Mouse (Mus musculus): Measurements from ENCODE around the gene Ets1. TPM values are rescaled to one million over a fixed set of nuclear protein-coding genes. Genes with fewer than 3 reads are reported as not detected.

The Ets1 gene
- total RNA-seq, 2 experiments from 2014 or later, result 19.0 to 20.1 TPM

- no peak for DNase-seq (ENCODE audit: low spot score in 2 of 2)
- intact Hi-C loops (cut with DNase I), result no loop called here
Measured at GRCm38 (mm10) chr9:32614191-32614590, 21.8 kb upstream of the Ets1 start.

- no peak for DNase-seq (ENCODE audit: low spot score in 2 of 2)
- intact Hi-C loops (cut with DNase I), result no loop called here
Measured at GRCm38 (mm10) chr9:32615461-32615860, 20.6 kb upstream of the Ets1 start.

- DNase-seq (ENCODE audit: low spot score in 2 of 2), result no peak
- intact Hi-C loops (cut with DNase I), result no loop called here
Measured at GRCm38 (mm10) chr9:32615986-32616385, 20.0 kb upstream of the Ets1 start.

- intact Hi-C loops (cut with DNase I), result no loop called here
- no peak for DNase-seq (ENCODE audit: low spot score in 2 of 2)
Measured at GRCm38 (mm10) chr9:32616516-32617429, 19.2 kb upstream of the Ets1 start.

- intact Hi-C loops (cut with DNase I), result no loop called here
- no peak for DNase-seq (ENCODE audit: low spot score in 2 of 2)
Measured at GRCm38 (mm10) chr9:32617430-32617768, 18.6 kb upstream of the Ets1 start.

- DNase-seq (ENCODE audit: low spot score in 2 of 2), result no peak
- intact Hi-C loops (cut with DNase I), result no loop called here
Measured at GRCm38 (mm10) chr9:32618544-32619120, 17.4 kb upstream of the Ets1 start.

GRCm38 (mm10) chr9:32619661-32620060, 16.4 kb upstream of the Ets1 start:
- peak; percentile 4 to 17 for DNase-seq (ENCODE audit: low spot score in 2 of 2)
- intact Hi-C loops (cut with DNase I), result no loop called here

- intact Hi-C loops (cut with DNase I), result no loop called here
- no peak for DNase-seq (ENCODE audit: low spot score in 2 of 2)
Measured at GRCm38 (mm10) chr9:32620446-32620845, 15.6 kb upstream of the Ets1 start.

GRCm38 (mm10) chr9:32629385-32629981, 6.5 kb upstream of the Ets1 start:
- no peak for DNase-seq (ENCODE audit: low spot score in 2 of 2)
- intact Hi-C loops (cut with DNase I), result no loop called here

- DNase-seq (ENCODE audit: low spot score in 2 of 2), result no peak
- intact Hi-C loops (cut with DNase I), result no loop called here
Measured at GRCm38 (mm10) chr9:32631341-32631740, 4.7 kb upstream of the Ets1 start.

GRCm38 (mm10) chr9:32632237-32632636, 3.8 kb upstream of the Ets1 start:
- intact Hi-C loops (cut with DNase I), result no loop called here
- DNase-seq (ENCODE audit: low spot score in 2 of 2), result no peak

GRCm38 (mm10) chr9:32644981-32645380, 9.0 kb downstream of the Ets1 start:
- no peak for DNase-seq (ENCODE audit: low spot score in 2 of 2)
- intact Hi-C loops (cut with DNase I), result no loop called here

- intact Hi-C loops (cut with DNase I), result no loop called here
- DNase-seq (ENCODE audit: low spot score in 2 of 2), result no peak
Measured at GRCm38 (mm10) chr9:32645475-32645874, 9.5 kb downstream of the Ets1 start.

- no peak for DNase-seq (ENCODE audit: low spot score in 2 of 2)
- intact Hi-C loops (cut with DNase I), result no loop called here
Measured at GRCm38 (mm10) chr9:32646539-32647258, 10.7 kb downstream of the Ets1 start.

GRCm38 (mm10) chr9:32647506-32648250, 11.7 kb downstream of the Ets1 start:
- DNase-seq (ENCODE audit: low spot score in 2 of 2), result no peak
- intact Hi-C loops (cut with DNase I), result no loop called here

GRCm38 (mm10) chr9:32648286-32648685, 12.3 kb downstream of the Ets1 start:
- intact Hi-C loops (cut with DNase I), result no loop called here
- no peak for DNase-seq (ENCODE audit: low spot score in 2 of 2)

GRCm38 (mm10) chr9:32650738-32651137, 14.7 kb downstream of the Ets1 start:
- DNase-seq (ENCODE audit: low spot score in 2 of 2), result no peak

GRCm38 (mm10) chr9:32652112-32652511, 16.1 kb downstream of the Ets1 start:
- no peak for DNase-seq (ENCODE audit: low spot score in 2 of 2)
- intact Hi-C loops (cut with DNase I), result no loop called here

More at GRCm38 (mm10) chr9:32650738-32651137, 14.7 kb downstream of the Ets1 start:
- intact Hi-C loops (cut with DNase I), result no loop called here

GRCm38 (mm10) chr9:32654305-32654704, 18.3 kb downstream of the Ets1 start:
- intact Hi-C loops (cut with DNase I), result no loop called here
- no peak for DNase-seq (ENCODE audit: low spot score in 2 of 2)
